Mouse (Mus musculus) cerebellum, postnatal 10 days (tissue): Measurements from ENCODE around the gene 1810043G02Rik.
"Not testable (repeated sequence)": the region's sequence is repeated elsewhere in the genome, so short reads cannot be mapped to it uniquely, and the experiment has no call there.

Experiments
- DNase-seq, 2 experiments: peaks; one replicate each; pipeline ENCODE4 v3.0.0; 2021; ENCODE audit warnings: mixed read lengths in 2 of 2

The 1810043G02Rik gene

DNA sequence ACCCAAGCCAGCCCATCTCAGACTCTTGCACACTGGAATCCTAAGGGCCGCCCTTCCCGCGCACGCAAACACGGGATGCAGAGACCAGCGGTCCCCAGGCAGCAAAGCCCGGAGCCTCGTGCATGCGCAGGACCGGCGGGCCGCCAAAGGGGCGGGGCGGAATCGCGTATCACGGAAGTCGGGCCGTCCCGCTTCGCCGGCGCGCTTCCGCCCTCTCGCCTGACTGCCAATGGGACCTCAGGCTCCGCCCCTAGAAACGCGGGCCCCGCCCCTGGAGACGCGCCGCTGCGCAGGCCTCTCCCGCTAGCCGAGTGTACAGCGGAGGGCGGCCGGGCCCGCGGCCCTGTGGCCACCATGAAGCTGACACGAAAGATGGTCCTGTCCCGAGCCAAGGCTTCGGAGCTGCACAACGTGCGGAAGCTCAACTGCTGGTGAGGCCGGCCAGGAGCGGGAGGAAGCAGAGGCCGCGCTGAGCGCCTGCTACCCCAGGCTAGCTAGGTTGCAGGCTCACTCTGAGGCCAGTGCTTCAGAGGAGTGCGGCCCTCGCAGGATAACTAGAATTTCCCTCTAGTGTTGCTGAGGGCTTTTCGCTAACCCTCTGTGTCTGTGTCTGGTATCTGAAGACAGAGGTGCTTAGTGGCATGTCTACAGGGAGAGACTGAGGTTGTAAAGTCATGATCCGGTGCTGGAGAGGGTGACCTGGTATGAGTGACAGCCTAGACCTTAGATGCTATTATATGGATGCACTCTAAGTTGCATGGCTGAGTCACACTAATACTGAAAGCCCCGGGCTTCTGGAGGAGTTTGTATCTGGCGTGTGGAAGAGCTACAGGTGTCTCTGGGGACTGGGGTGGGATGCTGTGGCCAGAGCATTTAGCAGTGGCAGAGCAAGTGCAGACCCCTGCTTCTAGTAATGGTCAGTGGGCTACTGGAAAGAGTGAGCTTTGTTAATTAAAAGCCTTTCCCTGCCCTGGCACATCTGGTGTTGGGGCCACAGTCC lies at the start of gene 1810043G02Rik:
Gene 1810043G02Rik (plus strand): TSS at position 174 of the 1,000 bp plus-strand sequence.
- peak; percentile 100 for DNase-seq

DNA sequence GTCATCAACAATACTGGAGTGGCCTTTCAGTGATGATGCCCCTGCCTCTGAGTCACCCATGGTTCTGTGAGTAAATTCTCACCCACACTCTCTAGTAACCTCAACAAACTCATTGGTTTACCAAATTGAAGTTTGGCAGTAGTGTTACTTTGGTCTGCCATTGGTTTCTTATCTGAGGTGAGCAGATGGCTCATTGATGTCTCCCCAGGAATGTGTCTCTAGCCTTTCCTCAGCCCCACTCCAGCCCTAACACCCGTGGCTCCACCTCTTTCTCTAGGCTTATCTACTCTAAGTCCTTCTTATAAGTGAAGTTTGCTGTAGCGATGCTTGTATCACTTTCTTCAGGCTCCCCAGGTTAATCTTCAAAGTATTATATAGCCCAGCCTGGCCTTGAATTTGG lies 38.6 kb upstream of the 1810043G02Rik start:
- DNase-seq, result no peak

GRCm38 (mm10) chr10:77950468-77950867 lies 27.9 kb upstream of the 1810043G02Rik start:
- DNase-seq, result not testable (repeated sequence)

- no peak for DNase-seq
Measured at GRCm38 (mm10) chr10:77962725-77963124, 15.6 kb upstream of the 1810043G02Rik start.

DNA sequence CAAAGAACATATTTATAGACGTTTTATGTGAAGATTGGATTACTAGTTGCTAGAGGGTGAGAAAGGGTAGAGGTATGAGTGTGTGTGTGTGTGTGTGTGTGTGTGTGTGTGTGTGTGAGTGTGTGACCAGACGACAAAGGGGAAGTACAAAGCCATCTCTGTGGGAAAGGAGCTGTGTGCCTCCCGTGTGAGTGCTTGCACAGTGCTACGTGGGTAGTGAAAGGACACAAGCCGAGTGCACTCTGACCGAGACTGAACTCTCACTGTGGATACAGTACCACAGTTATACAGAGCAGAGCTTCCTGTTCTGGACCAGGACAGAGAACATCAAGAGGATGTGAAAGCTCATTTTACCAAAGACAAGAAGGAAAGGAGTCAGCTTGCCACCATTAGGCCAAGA lies 14.4 kb upstream of the 1810043G02Rik start:
- no peak for DNase-seq

DNA sequence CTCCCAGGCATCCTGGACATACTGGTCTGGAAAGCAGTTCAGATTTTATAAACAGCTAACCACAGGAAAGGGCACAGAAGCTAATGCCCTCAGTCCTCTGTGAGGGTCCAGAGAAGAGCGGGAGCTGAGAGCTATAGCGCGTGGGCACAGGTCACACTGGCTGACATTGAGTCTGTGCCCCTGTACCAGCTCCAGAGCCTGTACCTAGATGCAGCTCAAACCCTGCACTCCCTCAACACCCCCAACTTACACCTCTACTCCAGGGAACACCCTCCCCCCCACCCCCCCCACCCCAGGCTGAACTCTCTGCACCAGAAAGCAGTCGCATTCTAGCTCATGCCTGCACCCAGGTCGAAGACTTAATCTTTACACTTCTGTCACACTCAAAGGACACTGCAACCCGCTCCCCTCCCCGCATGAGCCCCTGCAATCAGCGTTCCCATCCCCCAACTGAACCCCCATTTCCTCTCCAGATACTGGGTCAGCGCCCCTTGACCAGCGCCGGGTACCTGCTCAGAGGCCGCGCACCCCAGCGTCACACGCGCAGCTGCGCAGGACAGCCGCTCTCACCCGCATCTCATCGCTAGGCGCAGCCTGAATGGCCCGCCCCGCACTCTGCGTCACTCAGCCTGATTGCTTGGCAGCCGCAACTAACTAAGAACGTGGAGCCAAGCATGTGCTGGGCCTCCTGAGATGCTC lies 8.9 kb upstream of the 1810043G02Rik start:
- DNase-seq, result peak; percentile 81 to 83

GRCm38 (mm10) chr10:77969973-77970325 lies 8.4 kb upstream of the 1810043G02Rik start:
- DNase-seq, result no peak

- no peak for DNase-seq
Measured at GRCm38 (mm10) chr10:77970481-77970880, 7.8 kb upstream of the 1810043G02Rik start, which contains the start of gene Trpm2. Gene Trpm2 (minus strand): TSS chr10:77970563.

GRCm38 (mm10) chr10:77971191-77971590 lies 7.1 kb upstream of the 1810043G02Rik start:
- DNase-seq, result no peak

GRCm38 (mm10) chr10:77971709-77972553 lies 6.4 kb upstream of the 1810043G02Rik start:
- peak in 1 of 2 experiments; percentile 36 for DNase-seq

GRCm38 (mm10) chr10:77974323-77974722 lies 4.0 kb upstream of the 1810043G02Rik start:
- no peak for DNase-seq

- peak in 1 of 2 experiments; percentile 42 for DNase-seq
Measured at GRCm38 (mm10) chr10:77974811-77975210, 3.5 kb upstream of the 1810043G02Rik start.

DNA sequence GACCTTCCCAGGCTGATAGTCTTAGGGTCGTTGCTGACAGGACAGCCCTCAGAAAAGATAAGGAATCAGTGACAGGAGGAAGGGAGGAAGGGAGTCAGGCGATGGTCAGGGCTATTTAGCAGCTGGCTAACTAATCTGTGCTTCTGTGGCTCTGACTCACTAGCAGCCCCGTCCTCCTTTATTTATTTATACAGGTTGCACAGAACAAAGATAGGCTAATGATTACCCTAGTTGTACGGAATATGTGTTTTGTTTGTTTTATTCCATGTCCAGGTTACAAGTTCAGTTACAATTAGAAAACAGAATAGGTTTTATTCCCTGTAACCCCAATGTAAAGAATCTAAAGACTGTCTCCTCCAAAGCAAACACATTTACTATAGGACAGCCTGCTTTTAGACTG lies 2.7 kb upstream of the 1810043G02Rik start:
- no peak for DNase-seq

- DNase-seq, result peak; percentile 67 to 72
Measured at GRCm38 (mm10) chr10:77976458-77977150, 1.7 kb upstream of the 1810043G02Rik start.

DNA sequence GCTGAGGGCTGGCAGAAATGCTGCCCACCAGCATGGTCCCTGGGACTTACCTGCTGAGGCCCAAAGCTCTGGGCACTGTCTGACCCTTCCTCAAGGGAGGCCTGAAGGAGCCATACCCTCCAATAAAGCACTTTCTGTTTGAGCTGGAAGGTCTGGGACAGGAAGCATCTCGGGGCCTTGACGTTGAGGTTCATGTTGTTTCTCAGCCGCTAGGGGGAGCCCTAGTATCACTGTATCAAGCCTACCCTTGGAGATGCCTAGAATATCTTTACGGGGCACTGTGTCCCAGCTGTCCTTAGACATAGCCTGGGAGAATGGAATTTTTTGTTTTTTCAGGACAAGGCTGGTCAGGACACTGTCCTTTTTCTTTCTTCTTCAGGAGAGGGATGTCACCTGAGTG lies 6.3 kb downstream of the 1810043G02Rik start:
- DNase-seq, result peak; percentile 87 to 91

DNA sequence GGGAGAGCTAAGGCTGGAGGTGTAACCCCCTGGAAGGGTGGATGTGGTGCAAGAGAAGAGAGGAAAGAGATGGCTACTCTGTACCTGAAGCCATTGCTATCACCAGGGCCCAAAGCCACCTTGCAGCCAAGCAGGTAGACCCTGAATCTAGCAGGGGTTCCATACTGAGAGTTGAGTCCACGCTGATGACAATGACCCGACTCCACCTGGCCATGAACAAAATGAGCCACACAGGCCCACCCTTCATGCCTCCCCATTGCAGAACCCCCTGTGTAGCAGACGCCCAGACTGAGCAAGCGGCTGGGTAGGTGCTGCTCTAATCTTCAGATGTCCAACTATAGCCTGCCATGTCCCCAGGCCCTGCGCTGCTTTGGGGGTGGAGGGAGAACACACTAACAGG lies 7.5 kb downstream of the 1810043G02Rik start:
- no peak for DNase-seq

- DNase-seq, result no peak
Measured at GRCm38 (mm10) chr10:77995639-77996038, 17.3 kb downstream of the 1810043G02Rik start.

- peak; percentile 51 to 62 for DNase-seq
Measured at GRCm38 (mm10) chr10:78000200-78000599, 21.9 kb downstream of the 1810043G02Rik start.

- peak; percentile 81 to 84 for DNase-seq
Measured at GRCm38 (mm10) chr10:78001796-78002195, 23.5 kb downstream of the 1810043G02Rik start.

- no peak for DNase-seq
Measured at GRCm38 (mm10) chr10:78002316-78002715, 24.0 kb downstream of the 1810043G02Rik start.

DNA sequence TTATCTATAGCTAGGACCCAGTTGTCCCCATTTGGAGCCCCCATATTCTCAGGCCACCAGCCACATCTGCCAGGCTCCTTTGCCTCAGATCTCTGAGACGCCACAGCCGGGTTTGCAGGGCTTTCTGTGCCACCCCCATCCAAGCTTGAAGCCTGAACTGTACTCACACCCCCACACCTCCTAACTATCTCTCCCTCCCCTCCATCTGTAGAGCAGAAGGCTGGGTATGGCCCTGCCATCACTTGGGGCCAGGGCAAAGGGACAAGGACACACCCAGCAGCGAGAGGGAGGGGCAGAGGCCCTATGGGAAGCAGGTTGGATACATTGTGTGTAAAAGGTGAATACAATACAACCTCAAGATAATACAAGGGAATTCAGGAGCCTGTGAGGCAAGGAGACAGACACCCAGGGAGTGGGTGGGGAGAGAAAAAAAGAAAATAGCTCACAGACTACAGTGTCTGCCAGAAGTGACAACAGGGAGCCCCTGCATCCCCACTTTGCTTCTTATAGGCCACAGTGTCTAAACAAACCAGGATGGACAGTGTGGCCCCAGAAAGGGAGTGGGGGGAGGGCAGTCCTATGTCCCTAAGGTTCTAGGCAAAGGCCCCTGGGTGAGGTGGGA lies 26.3 kb downstream of the 1810043G02Rik start:
- no peak for DNase-seq
